Comparison of ENCODE assay signal across 10 mouse cellular contexts in the genomic region with DNA sequence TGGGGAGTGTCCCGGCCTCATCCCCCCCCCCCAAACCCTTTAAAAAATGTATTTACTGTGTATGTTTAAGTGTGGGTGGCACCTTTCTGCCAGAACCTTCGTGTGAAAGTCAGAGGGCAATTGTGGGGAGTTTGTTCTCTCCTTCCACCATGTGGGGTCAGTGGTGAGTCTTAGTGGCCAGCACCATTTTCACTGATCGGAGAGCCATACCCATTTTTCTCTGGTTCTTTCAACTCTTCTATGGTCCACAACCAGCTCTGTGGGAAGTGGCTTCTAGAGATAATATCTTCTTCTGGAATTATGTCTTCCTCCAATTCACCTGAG. TPM values are rescaled to one million over a fixed set of nuclear protein-coding genes. Genes with fewer than 3 reads are reported as not detected.
DNase-seq lines count a peak whose midpoint lies in the region; ATAC-seq and TF ChIP-seq lines count a peak whose summit lies in the region.
"Had no signal": no experiment of that assay in that cellular context is flagged by ENCODE, and none has a peak within 500 bp of the region (broad histone marks: within the 10 kb centered on the region; RNA-seq: fewer than 3 reads in every experiment).

No protein-coding gene starts in this region.

- peaks cover 2% of the 10 kb centered on the region; the same call in 1 of the 2 replicates for H3K27me3 ChIP-seq in heart, adult 2 months (ENCODE audit: control insufficient read depth, insufficient read depth, low read length)
- H3K27me3 ChIP-seq in heart, embryonic 12.5 days (replicated peaks): peaks cover 52% of the 10 kb centered on the region
- no peaks in the 10 kb centered on the region for H3K27me3 ChIP-seq in small intestine, adult 2 months (ENCODE audit: control insufficient read depth, insufficient read depth, low read length)
- no peaks in the 10 kb centered on the region for H3K27me3 ChIP-seq in forebrain, embryonic 15.5 days

- no peak for TF ChIP-seq POLR2A in heart, adult 2 months (IDR thresholded peaks at IDR 0.05; ENCODE audit: insufficient read depth, low read depth, low read length)
- TF ChIP-seq POLR2A in small intestine, adult 2 months (IDR thresholded peaks at IDR 0.05; ENCODE audit: low read depth, low read length): no peak

- peak; percentile 66 for TF ChIP-seq CTCF in heart, adult 2 months (IDR thresholded peaks at IDR 0.05)
- peak; percentile 62; the same call in 1 of the 2 replicates for TF ChIP-seq CTCF in small intestine, adult 2 months (IDR thresholded peaks at IDR 0.05; ENCODE audit: extremely low read depth, insufficient read length, insufficient replicate concordance, low read depth, low read length)

- H3K79me2 ChIP-seq in heart, adult 2 months (replicated peaks; ENCODE audit: control insufficient read depth, insufficient read depth, low read length): no peaks in the 10 kb centered on the region

- H3K9me3 ChIP-seq in heart, embryonic 12.5 days (replicated peaks): no peaks in the 10 kb centered on the region
- H3K9me3 ChIP-seq in forebrain, embryonic 15.5 days: no peaks in the 10 kb centered on the region
- H3K9me3 ChIP-seq: embryonic facial prominence, embryonic 12.5 days; limb, embryonic 12.5 days had no signal

- DNase-seq in heart, adult 2 months: peak in 1 of 2 experiments; percentile 33
- DNase-seq in CD4-positive, CD25-positive, alpha-beta regulatory T cell, adult 2 months (ENCODE audit: low read depth, low spot score): peak; percentile 67
- peak; percentile 79 for DNase-seq in adipocyte (ENCODE audit: low spot score)
- peak; percentile 59 to 72 for DNase-seq in kidney, postnatal 25 days
- DNase-seq in layer of hippocampus, adult 18-20 months (ENCODE audit: low spot score in 2 of 2): no peak

- no peak overlapping the region for H3K9ac ChIP-seq in heart, adult 2 months (ENCODE audit: low read depth, low read length)
- no peak overlapping the region for H3K9ac ChIP-seq in heart, embryonic 12.5 days
- no peak overlapping the region for H3K9ac ChIP-seq in forebrain, embryonic 15.5 days (replicated peaks)
- H3K9ac ChIP-seq: embryonic facial prominence, embryonic 12.5 days; limb, embryonic 12.5 days had no signal

- no peak overlapping the region for H3K4me2 ChIP-seq in heart, embryonic 12.5 days
- no peak overlapping the region for H3K4me2 ChIP-seq in forebrain, embryonic 15.5 days (replicated peaks)
- H3K4me2 ChIP-seq: embryonic facial prominence, embryonic 12.5 days; limb, embryonic 12.5 days had no signal

- no peaks in the 10 kb centered on the region for H3K4me1 ChIP-seq in heart, adult 2 months (ENCODE audit: control insufficient read depth, insufficient read depth, low read length)
- H3K4me1 ChIP-seq in heart, embryonic 12.5 days (replicated peaks): no peaks in the 10 kb centered on the region
- H3K4me1 ChIP-seq in small intestine, adult 2 months (ENCODE audit: control insufficient read depth, insufficient read depth, insufficient read length, low read length): 0 out of 2 replicates have a peak, but pooled peaks cover 2% of the 10 kb centered on the region
- H3K4me1 ChIP-seq in forebrain, embryonic 15.5 days: no peaks in the 10 kb centered on the region
- H3K4me1 ChIP-seq: embryonic facial prominence, embryonic 12.5 days; limb, embryonic 12.5 days had no signal

- TF ChIP-seq EP300 in heart, adult 2 months (IDR thresholded peaks at IDR 0.05; ENCODE audit: insufficient read depth, low read depth, low read length): no peak

- ATAC-seq in heart, embryonic 12.5 days (ENCODE audit: insufficient number of reproducible peaks, low FRiP score): no peak
- ATAC-seq in forebrain, embryonic 15.5 days (replicated peaks): no peak

- WGBS in heart, adult 2 months: 18% methylated on average over 3 of the region's 3 CpGs
- WGBS in heart, embryonic 12.5 days: 24% methylated on average over 3 of the region's 3 CpGs
- 10% methylated on average over 3 of the region's 3 CpGs for WGBS in small intestine, adult 2 months
- 23% methylated on average over 3 of the region's 3 CpGs for WGBS in forebrain, embryonic 15.5 days

- no peaks in the 10 kb centered on the region for H3K36me3 ChIP-seq in heart, adult 2 months (ENCODE audit: control insufficient read depth, insufficient read depth, low read length)
- H3K36me3 ChIP-seq in heart, embryonic 12.5 days: no peaks in the 10 kb centered on the region
- H3K36me3 ChIP-seq in small intestine, adult 2 months (ENCODE audit: control insufficient read depth, insufficient read depth, low read length): no peaks in the 10 kb centered on the region
- no peaks in the 10 kb centered on the region for H3K36me3 ChIP-seq in forebrain, embryonic 15.5 days
- H3K36me3 ChIP-seq: embryonic facial prominence, embryonic 12.5 days; limb, embryonic 12.5 days had no signal

- intact Hi-C loops in heart, adult 2 months (cut with DNase I): loop anchor here (1.0 to 2.0 kb wide), 3 partner anchors 27 to 115 kb away; no protein-coding TSS in a partner anchor

- H3K27ac ChIP-seq in heart, adult 2 months: no peak overlapping the region
- no peak overlapping the region for H3K27ac ChIP-seq in heart, embryonic 12.5 days (ENCODE audit: poor library complexity, severe bottlenecking)
- H3K27ac ChIP-seq in small intestine, adult 2 months (ENCODE audit: insufficient read depth, low read depth, low read length): no peak overlapping the region
- no peak overlapping the region for H3K27ac ChIP-seq in forebrain, embryonic 15.5 days (replicated peaks)
- H3K27ac ChIP-seq: embryonic facial prominence, embryonic 12.5 days; limb, embryonic 12.5 days had no signal

- H3K4me3 ChIP-seq in heart, adult 2 months: no peak overlapping the region
- no peak overlapping the region for H3K4me3 ChIP-seq in heart, embryonic 12.5 days
- no peak overlapping the region for H3K4me3 ChIP-seq in small intestine, adult 2 months (ENCODE audit: low read depth, low read length)
- no peak overlapping the region for H3K4me3 ChIP-seq in forebrain, embryonic 15.5 days
- H3K4me3 ChIP-seq: embryonic facial prominence, embryonic 12.5 days; limb, embryonic 12.5 days had no signal

RNA-seq across cellular contexts. Expression of a gene that starts 8.1 kb away (rescaled TPM):
- total RNA-seq in heart, adult 2 months (2021): 10 to 100 TPM; 91.5 to 91.6 TPM
- polyA plus RNA-seq in heart, adult 2 months (2012; rRNA removed): 119 and 160 TPM in 2 replicates
- 0.87 and 2.6 TPM in 2 replicates for polyA plus RNA-seq in heart, embryonic 12.5 days (2016; fragmentation: Nextera tagmentation; extraction: Ambion mirVana)
- polyA plus RNA-seq in small intestine, adult 2 months (2012; rRNA removed): 17.9 and 40.9 TPM in 2 replicates
- total RNA-seq in layer of hippocampus, adult 18-20 months (2021): 1 to 10 TPM; 1.9 to 2.5 TPM
- 0.59 and 0.93 TPM in 2 replicates for polyA plus RNA-seq in forebrain, embryonic 15.5 days (2015; fragmentation: Nextera tagmentation; extraction: Ambion mirVana)

RNA-seq across cellular contexts. Expression of a gene that starts 25.9 kb away (rescaled TPM):
- under 1 TPM; 0.11 to 0.13 TPM for total RNA-seq in heart, adult 2 months (2021)
- 0.18 TPM in 2 replicates for polyA plus RNA-seq in heart, adult 2 months (2012; rRNA removed)
- 0.11 and 0.46 TPM in 2 replicates for polyA plus RNA-seq in heart, embryonic 12.5 days (2016; fragmentation: Nextera tagmentation; extraction: Ambion mirVana)
- 0.79 and 0.98 TPM in 2 replicates for polyA plus RNA-seq in small intestine, adult 2 months (2012; rRNA removed)
- total RNA-seq in layer of hippocampus, adult 18-20 months (2021): not detected
- polyA plus RNA-seq in forebrain, embryonic 15.5 days (2015; fragmentation: Nextera tagmentation; extraction: Ambion mirVana): not detected in 2 replicates

RNA-seq across cellular contexts. Expression of a gene that starts 28.4 kb away (rescaled TPM):
- total RNA-seq in heart, adult 2 months (2021): 10 to 100 TPM; 27.8 to 32.7 TPM
- 37.9 and 48.3 TPM in 2 replicates for polyA plus RNA-seq in heart, adult 2 months (2012; rRNA removed)
- 24.9 and 27.4 TPM in 2 replicates for polyA plus RNA-seq in heart, embryonic 12.5 days (2016; fragmentation: Nextera tagmentation; extraction: Ambion mirVana)
- 25.6 and 46.5 TPM in 2 replicates for polyA plus RNA-seq in small intestine, adult 2 months (2012; rRNA removed)
- total RNA-seq in layer of hippocampus, adult 18-20 months (2021): 10 to 100 TPM; 26.7 to 27.1 TPM
- polyA plus RNA-seq in forebrain, embryonic 15.5 days (2015; fragmentation: Nextera tagmentation; extraction: Ambion mirVana): 17.0 and 17.7 TPM in 2 replicates

RNA-seq across cellular contexts. Expression of a gene that starts 29.4 kb away (rescaled TPM):
- 100 to 1,000 TPM; 107 to 128 TPM for total RNA-seq in heart, adult 2 months (2021)
- polyA plus RNA-seq in heart, adult 2 months (2012; rRNA removed): 69.0 and 83.2 TPM in 2 replicates
- polyA plus RNA-seq in heart, embryonic 12.5 days (2016; fragmentation: Nextera tagmentation; extraction: Ambion mirVana): 41.6 and 45.4 TPM in 2 replicates
- polyA plus RNA-seq in small intestine, adult 2 months (2012; rRNA removed): 11.0 and 30.3 TPM in 2 replicates
- total RNA-seq in layer of hippocampus, adult 18-20 months (2021): 1 to 10 TPM; 7.5 to 9.9 TPM
- polyA plus RNA-seq in forebrain, embryonic 15.5 days (2015; fragmentation: Nextera tagmentation; extraction: Ambion mirVana): 12.4 and 15.4 TPM in 2 replicates

RNA-seq across cellular contexts. Expression of a gene that starts 59.1 kb away (rescaled TPM):
- total RNA-seq in heart, adult 2 months (2021): 1 to 10 TPM; 1.9 to 2.2 TPM
- polyA plus RNA-seq in heart, adult 2 months (2012; rRNA removed): 1.8 and 2.0 TPM in 2 replicates
- polyA plus RNA-seq in heart, embryonic 12.5 days (2016; fragmentation: Nextera tagmentation; extraction: Ambion mirVana): 1.6 and 1.7 TPM in 2 replicates
- 3.5 and 6.1 TPM in 2 replicates for polyA plus RNA-seq in small intestine, adult 2 months (2012; rRNA removed)
- total RNA-seq in layer of hippocampus, adult 18-20 months (2021): 1 to 10 TPM; 3.9 to 4.2 TPM
- 1.2 and 1.5 TPM in 2 replicates for polyA plus RNA-seq in forebrain, embryonic 15.5 days (2015; fragmentation: Nextera tagmentation; extraction: Ambion mirVana)

Comparison
In these comparisons a context has a peak if more than half of its experiments do, and no peak if none do; other contexts are left out.
1. DNase-seq: peak in CD4-positive, CD25-positive, alpha-beta regulatory T cell, adult 2 months (single experiment), adipocyte (single experiment) and kidney, postnatal 25 days (2 of 2); none in layer of hippocampus, adult 18-20 months (0 of 2).